Mouse (Mus musculus): Measurements from ENCODE around the gene Ltbp1. TPM values are rescaled to one million over a fixed set of nuclear protein-coding genes. Genes with fewer than 3 reads are reported as not detected.
A peak's percentile ranks its signal among the peaks of the same experiment; 100 is the strongest.

The Ltbp1 gene
- polyA plus RNA-seq, 1 experiment from 2014 or later: 29.8 TPM

DNA sequence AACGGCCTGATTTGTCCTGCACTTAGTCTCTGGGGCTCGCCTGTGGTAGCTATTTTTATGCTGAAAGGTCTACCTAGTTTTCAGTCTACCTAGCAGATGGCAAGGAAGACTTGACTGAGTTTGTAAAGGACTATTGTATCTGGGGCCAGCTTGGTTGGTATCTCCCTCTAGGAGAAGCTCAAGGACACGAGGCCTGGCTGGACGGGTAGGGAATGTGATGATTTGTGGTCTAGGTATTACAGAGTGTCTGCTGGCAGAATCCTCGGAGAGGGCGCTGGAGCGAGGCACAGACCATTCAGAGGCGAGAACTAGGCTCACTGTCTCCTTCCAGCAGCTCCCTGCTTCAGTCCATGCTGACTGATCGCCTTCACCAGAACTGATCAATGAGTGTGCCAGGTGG lies 146.4 kb downstream of the Ltbp1 start:
- Histone ChIP-seq H3K4me2 (ENCODE audit: low read length) (no peak overlapping the region), H3K9me3 (ENCODE audit: control insufficient read depth, low read length) (no peaks in the 10 kb centered on the region), H3K4me3 (ENCODE audit: low read depth, low read length) (no peak overlapping the region), H3K27me3 (replicated peaks; ENCODE audit: control insufficient read depth, insufficient read depth, low read length) (no peaks in the 10 kb centered on the region), H3K36me3 (ENCODE audit: control insufficient read depth, insufficient read depth, low read length) (no peaks in the 10 kb centered on the region), H3K27ac (ENCODE audit: low read depth) (no peak overlapping the region), H3K9ac (ENCODE audit: low read length) (no peak overlapping the region), H3K4me1 (replicated peaks; ENCODE audit: control insufficient read depth, insufficient read depth, low read length) (0 out of 2 replicates have a peak, but pooled peaks cover 8% of the 10 kb centered on the region)
- ATAC-seq (replicated peaks; ENCODE audit: low FRiP score, low TSS enrichment, low read depth) (no peak), DNase-seq (ENCODE audit: low spot score) (peak; percentile 49)
- WGBS: 76% methylated on average over 9 of the region's 9 CpGs

DNA sequence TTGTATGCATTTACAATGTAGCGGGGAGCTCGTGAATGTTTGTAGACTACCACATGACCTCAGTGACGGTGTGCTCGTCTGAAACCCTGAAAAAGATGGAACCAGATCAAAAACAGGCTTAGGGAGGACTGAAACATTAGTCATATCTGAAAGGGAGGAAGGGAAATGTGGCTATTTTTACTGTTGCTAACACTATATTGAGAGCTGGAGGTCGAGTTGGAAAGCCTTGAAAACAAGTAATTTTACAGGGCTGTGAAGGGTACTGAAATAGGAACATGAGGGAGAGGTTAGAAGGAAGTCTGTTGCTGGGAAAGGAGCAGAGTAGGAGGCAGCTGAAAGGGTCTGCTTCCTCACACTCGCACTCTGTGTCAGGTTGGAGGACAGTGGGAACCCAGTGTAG lies 147.7 kb downstream of the Ltbp1 start:
- H3K4me2 ChIP-seq (ENCODE audit: low read length): no peak overlapping the region
- ATAC-seq (replicated peaks; ENCODE audit: low FRiP score, low TSS enrichment, low read depth) (no peak), DNase-seq (ENCODE audit: low spot score) (no peak)
- H3K27me3 ChIP-seq (replicated peaks; ENCODE audit: control insufficient read depth, insufficient read depth, low read length): no peaks in the 10 kb centered on the region
- H3K4me3 ChIP-seq (ENCODE audit: low read depth, low read length): no peak overlapping the region
- H3K4me1 ChIP-seq (replicated peaks; ENCODE audit: control insufficient read depth, insufficient read depth, low read length): 0 out of 2 replicates have a peak, but pooled peaks cover 8% of the 10 kb centered on the region
- no peak overlapping the region for H3K9ac ChIP-seq (ENCODE audit: low read length)
- 61% methylated on average over 6 of the region's 6 CpGs for WGBS
- no peak overlapping the region for H3K27ac ChIP-seq (ENCODE audit: low read depth)
- no peaks in the 10 kb centered on the region for H3K36me3 ChIP-seq (ENCODE audit: control insufficient read depth, insufficient read depth, low read length)
- no peaks in the 10 kb centered on the region for H3K9me3 ChIP-seq (ENCODE audit: control insufficient read depth, low read length)

DNA sequence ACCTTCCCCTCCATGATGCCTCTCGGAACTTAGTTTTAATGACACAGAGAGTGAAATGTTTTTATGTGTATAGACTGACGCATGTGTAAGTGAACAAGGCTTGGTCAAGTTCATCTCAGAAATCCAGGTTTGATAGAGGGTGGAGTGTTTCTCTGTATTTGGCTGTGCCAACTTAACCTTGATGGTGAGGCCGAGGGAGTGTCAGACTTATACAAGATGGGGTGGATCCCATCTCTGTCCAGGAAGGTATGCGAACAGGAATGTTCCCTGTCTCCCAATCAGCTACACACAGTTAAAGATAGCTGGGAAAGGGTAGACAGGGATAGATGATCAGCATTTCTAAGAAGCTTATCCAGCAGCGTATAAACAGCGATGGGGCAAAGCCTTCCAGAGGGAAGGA lies 153.0 kb downstream of the Ltbp1 start:
- Histone ChIP-seq H3K36me3 (ENCODE audit: control insufficient read depth, insufficient read depth, low read length) (no peaks in the 10 kb centered on the region), H3K9me3 (ENCODE audit: control insufficient read depth, low read length) (no peaks in the 10 kb centered on the region), H3K27me3 (replicated peaks; ENCODE audit: control insufficient read depth, insufficient read depth, low read length) (no peaks in the 10 kb centered on the region), H3K4me1 (replicated peaks; ENCODE audit: control insufficient read depth, insufficient read depth, low read length) (0 out of 2 replicates have a peak, but pooled peaks cover 8% of the 10 kb centered on the region), H3K4me3 (ENCODE audit: low read depth, low read length) (no peak overlapping the region), H3K4me2 (ENCODE audit: low read length) (no peak overlapping the region), H3K9ac (ENCODE audit: low read length) (no peak overlapping the region), H3K27ac (ENCODE audit: low read depth) (no peak overlapping the region)
- WGBS: 75% methylated on average over 6 of the region's 6 CpGs
- DNase-seq (ENCODE audit: low spot score): no peak
- ATAC-seq (replicated peaks; ENCODE audit: low FRiP score, low TSS enrichment, low read depth): no peak

DNA sequence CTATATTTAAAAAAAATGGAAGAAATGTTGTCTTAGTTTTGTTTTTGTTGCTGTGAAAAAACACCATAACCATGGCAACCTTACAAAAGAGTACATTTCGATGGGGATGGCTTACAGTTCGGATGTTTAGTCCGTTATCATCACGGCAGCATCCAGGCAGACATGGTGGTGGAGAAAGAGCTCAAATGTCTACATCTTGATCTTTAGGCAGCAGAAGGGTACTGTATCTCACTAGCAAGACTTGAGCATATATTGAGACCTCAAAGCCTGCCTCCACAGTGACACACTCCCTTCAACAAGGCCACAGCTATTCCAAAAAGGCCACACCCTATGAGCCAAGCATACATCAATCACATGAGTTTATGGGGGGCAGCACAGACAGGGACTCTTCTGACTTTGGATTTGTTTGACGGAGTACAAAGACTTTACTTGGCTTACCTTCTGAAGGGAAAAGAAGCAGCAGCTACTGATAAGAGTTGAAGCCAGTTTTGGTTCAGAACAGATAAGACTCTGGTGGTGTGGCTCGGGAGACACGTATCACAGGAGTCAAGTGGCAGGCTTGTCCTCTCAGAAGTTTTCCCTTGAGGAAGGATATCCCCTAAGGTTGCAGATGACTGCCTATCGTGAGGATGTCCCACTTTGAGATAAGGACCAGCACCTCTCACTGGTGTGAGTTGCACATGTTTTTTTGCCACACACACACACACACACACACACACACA lies 153.9 kb downstream of the Ltbp1 start:
- no peaks in the 10 kb centered on the region for H3K27me3 ChIP-seq (replicated peaks; ENCODE audit: control insufficient read depth, insufficient read depth, low read length)
- no peak for DNase-seq (ENCODE audit: low spot score)
- 0 out of 2 replicates have a peak, but pooled peaks cover 8% of the 10 kb centered on the region for H3K4me1 ChIP-seq (replicated peaks; ENCODE audit: control insufficient read depth, insufficient read depth, low read length)
- H3K27ac ChIP-seq (ENCODE audit: low read depth): no peak overlapping the region
- no peaks in the 10 kb centered on the region for H3K9me3 ChIP-seq (ENCODE audit: control insufficient read depth, low read length)
- 91% methylated on average over 8 of the region's 8 CpGs for WGBS
- no peak overlapping the region for H3K4me2 ChIP-seq (ENCODE audit: low read length)
- no peak overlapping the region for H3K4me3 ChIP-seq (ENCODE audit: low read depth, low read length)
- H3K36me3 ChIP-seq (ENCODE audit: control insufficient read depth, insufficient read depth, low read length): no peaks in the 10 kb centered on the region
- no peak overlapping the region for H3K9ac ChIP-seq (ENCODE audit: low read length)
- no peak for ATAC-seq (replicated peaks; ENCODE audit: low FRiP score, low TSS enrichment, low read depth)

DNA sequence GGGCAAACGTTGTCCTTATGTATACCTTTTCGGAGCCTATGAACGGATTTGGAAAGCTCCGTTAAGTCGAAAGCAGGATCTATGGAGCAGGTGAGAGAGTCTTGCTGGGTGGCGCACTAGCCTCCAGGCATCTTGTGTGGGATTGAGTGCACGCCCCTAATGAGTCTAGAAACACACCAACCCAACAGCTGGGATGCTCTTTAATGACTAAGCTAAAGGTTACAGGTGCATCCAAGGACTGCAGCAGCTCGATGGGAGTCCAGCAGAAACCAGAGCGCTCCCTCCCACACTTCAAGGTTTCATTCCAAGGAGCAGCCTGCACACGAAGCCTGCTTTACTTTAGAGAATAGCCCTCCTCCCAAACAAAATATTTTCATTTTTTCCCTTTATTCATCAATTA lies 155.7 kb downstream of the Ltbp1 start:
- ATAC-seq (replicated peaks; ENCODE audit: low FRiP score, low TSS enrichment, low read depth) (no peak), DNase-seq (ENCODE audit: low spot score) (no peak)

DNA sequence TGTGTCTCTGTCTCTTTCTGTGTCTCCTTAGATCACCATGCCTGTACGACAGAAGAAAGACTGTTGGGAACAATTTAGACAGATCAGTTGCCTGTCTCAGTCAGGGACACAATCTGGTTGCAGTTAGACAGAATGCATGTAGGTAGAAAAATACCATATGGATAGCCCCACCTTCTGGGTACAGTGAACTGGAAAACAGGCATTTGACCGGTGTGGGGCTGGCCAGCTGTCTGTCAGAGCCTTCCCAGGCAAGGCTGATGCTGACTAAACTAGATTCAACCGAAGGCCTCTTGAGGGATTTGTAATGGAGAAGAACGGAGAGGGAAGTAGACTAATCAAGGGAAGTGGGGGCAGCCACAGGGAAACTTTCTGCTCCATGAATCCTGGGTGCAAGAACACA lies 156.6 kb downstream of the Ltbp1 start:
- no peaks in the 10 kb centered on the region for H3K9me3 ChIP-seq (ENCODE audit: control insufficient read depth, low read length)
- no peak overlapping the region for H3K4me3 ChIP-seq (ENCODE audit: low read depth, low read length)
- DNase-seq (ENCODE audit: low spot score) (no peak), ATAC-seq (replicated peaks; ENCODE audit: low FRiP score, low TSS enrichment, low read depth) (no peak)
- H3K27me3 ChIP-seq (replicated peaks; ENCODE audit: control insufficient read depth, insufficient read depth, low read length): no peaks in the 10 kb centered on the region
- no peak overlapping the region for H3K4me2 ChIP-seq (ENCODE audit: low read length)
- H3K36me3 ChIP-seq (ENCODE audit: control insufficient read depth, insufficient read depth, low read length): no peaks in the 10 kb centered on the region
- H3K9ac ChIP-seq (ENCODE audit: low read length): no peak overlapping the region
- 72% methylated on average over 4 of the region's 4 CpGs for WGBS
- H3K4me1 ChIP-seq (replicated peaks; ENCODE audit: control insufficient read depth, insufficient read depth, low read length): no peaks in the 10 kb centered on the region
- H3K27ac ChIP-seq (ENCODE audit: low read depth): no peak overlapping the region

More for the DNA sequence above, 155.7 kb downstream of the Ltbp1 start:
- H3K27ac ChIP-seq (ENCODE audit: low read depth): no peak overlapping the region
- 82% methylated on average over 10 of the region's 10 CpGs for WGBS
- no peaks in the 10 kb centered on the region for H3K36me3 ChIP-seq (ENCODE audit: control insufficient read depth, insufficient read depth, low read length)
- no peaks in the 10 kb centered on the region for H3K27me3 ChIP-seq (replicated peaks; ENCODE audit: control insufficient read depth, insufficient read depth, low read length)
- H3K4me3 ChIP-seq (ENCODE audit: low read depth, low read length): no peak overlapping the region
- H3K4me2 ChIP-seq (ENCODE audit: low read length): no peak overlapping the region
- no peaks in the 10 kb centered on the region for H3K9me3 ChIP-seq (ENCODE audit: control insufficient read depth, low read length)
- H3K4me1 ChIP-seq (replicated peaks; ENCODE audit: control insufficient read depth, insufficient read depth, low read length): 0 out of 2 replicates have a peak, but pooled peaks cover 4% of the 10 kb centered on the region
- H3K9ac ChIP-seq (ENCODE audit: low read length): no peak overlapping the region

DNA sequence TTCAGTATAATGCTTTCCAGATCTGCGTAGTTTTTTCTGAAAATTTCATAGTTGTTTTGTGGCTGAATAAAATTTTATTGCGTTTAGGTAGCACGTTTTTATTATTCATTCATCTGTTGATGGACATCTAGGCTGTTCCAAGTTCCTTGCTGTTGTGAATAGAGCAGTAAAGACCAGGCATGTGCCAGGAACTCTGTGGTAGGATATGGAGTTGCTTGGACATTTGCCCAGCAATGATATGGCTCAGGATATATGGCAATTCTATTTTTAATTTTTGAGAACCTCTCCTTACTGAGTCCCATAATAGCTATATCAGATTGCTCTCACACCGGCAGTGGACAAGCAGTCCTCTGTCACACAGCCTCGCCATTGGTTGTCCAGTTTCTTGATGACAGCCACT lies 159.2 kb downstream of the Ltbp1 start:
- H3K9me3 ChIP-seq (ENCODE audit: control insufficient read depth, low read length): no peaks in the 10 kb centered on the region
- WGBS: 87% methylated on average over 5 of the region's 5 CpGs
- H3K9ac ChIP-seq (ENCODE audit: low read length): no peak overlapping the region
- H3K4me1 ChIP-seq (replicated peaks; ENCODE audit: control insufficient read depth, insufficient read depth, low read length): no peaks in the 10 kb centered on the region
- H3K4me2 ChIP-seq (ENCODE audit: low read length): no peak overlapping the region
- DNase-seq (ENCODE audit: low spot score) (no peak), ATAC-seq (replicated peaks; ENCODE audit: low FRiP score, low TSS enrichment, low read depth) (no peak)
- H3K4me3 ChIP-seq (ENCODE audit: low read depth, low read length): no peak overlapping the region
- H3K36me3 ChIP-seq (ENCODE audit: control insufficient read depth, insufficient read depth, low read length): no peaks in the 10 kb centered on the region
- no peak overlapping the region for H3K27ac ChIP-seq (ENCODE audit: low read depth)
- H3K27me3 ChIP-seq (replicated peaks; ENCODE audit: control insufficient read depth, insufficient read depth, low read length): no peaks in the 10 kb centered on the region

DNA sequence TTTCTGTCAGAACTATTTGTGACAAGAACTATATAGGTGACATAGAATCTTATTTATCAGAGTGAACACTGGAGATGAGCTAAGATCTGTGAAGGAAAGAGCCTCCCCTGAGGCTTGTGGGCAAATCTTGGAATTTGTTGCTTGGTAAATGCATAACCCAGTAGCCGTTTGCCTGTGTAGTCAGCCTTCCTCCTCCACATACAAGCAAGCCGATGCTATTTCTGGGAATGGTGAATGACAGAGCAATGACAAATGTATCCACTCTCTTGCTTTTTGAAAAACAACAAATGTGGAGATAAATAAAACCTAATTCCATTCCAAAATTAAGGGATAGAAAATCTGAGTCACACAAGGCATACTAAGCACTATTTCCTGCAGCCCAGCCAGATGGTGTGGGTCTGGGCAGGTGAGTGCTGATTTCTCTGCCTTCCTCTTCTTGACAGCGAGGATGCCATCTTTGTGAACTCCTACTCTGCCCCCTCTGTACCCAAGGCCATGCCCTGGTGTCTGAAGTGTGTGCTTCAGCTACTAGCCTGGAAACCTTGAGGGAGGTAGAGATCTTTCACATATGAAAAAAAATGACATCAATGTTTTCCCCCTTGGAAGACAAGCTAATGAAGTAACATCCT lies 163.3 kb downstream of the Ltbp1 start:
- Histone ChIP-seq H3K9ac (ENCODE audit: low read length) (no peak overlapping the region), H3K27ac (ENCODE audit: low read depth) (no peak overlapping the region), H3K4me1 (replicated peaks; ENCODE audit: control insufficient read depth, insufficient read depth, low read length) (no peaks in the 10 kb centered on the region), H3K27me3 (replicated peaks; ENCODE audit: control insufficient read depth, insufficient read depth, low read length) (no peaks in the 10 kb centered on the region), H3K9me3 (ENCODE audit: control insufficient read depth, low read length) (no peaks in the 10 kb centered on the region), H3K4me3 (ENCODE audit: low read depth, low read length) (no peak overlapping the region), H3K36me3 (ENCODE audit: control insufficient read depth, insufficient read depth, low read length) (no peaks in the 10 kb centered on the region), H3K4me2 (ENCODE audit: low read length) (no peak overlapping the region)
- WGBS: 86% methylated on average over 3 of the region's 3 CpGs
- ATAC-seq (replicated peaks; ENCODE audit: low FRiP score, low TSS enrichment, low read depth) (no peak), DNase-seq (ENCODE audit: low spot score) (peak; percentile 7)

DNA sequence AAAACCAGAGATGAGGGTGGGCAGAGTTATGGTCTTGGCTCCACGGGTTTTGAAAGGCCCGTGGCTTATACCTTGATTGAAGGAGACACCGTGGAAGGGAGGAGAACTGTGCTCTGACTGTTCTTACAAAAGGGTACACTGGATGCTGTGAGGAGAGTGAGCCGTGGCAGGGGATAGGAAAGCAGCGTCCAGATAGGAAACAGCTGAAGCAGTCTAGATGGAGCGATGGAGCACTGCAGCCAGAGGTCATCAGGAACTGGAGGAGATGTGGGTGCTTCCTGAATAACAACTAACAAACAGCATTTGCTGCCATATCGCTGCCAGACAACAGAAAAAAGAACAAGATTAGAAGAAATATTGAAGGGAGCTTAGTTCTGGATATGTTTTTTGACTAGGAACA lies 166.3 kb downstream of the Ltbp1 start:
- Histone ChIP-seq H3K9me3 (ENCODE audit: control insufficient read depth, low read length) (no peaks in the 10 kb centered on the region), H3K4me1 (replicated peaks; ENCODE audit: control insufficient read depth, insufficient read depth, low read length) (no peaks in the 10 kb centered on the region; the same call in 1 of the 2 replicates), H3K27me3 (replicated peaks; ENCODE audit: control insufficient read depth, insufficient read depth, low read length) (no peaks in the 10 kb centered on the region), H3K4me3 (ENCODE audit: low read depth, low read length) (no peak overlapping the region), H3K9ac (ENCODE audit: low read length) (no peak overlapping the region), H3K27ac (ENCODE audit: low read depth) (no peak overlapping the region), H3K36me3 (ENCODE audit: control insufficient read depth, insufficient read depth, low read length) (no peaks in the 10 kb centered on the region), H3K4me2 (ENCODE audit: low read length) (no peak overlapping the region)
- no peak for ATAC-seq (replicated peaks; ENCODE audit: low FRiP score, low TSS enrichment, low read depth)
- no peak for DNase-seq (ENCODE audit: low spot score)
- 91% methylated on average over 7 of the region's 7 CpGs for WGBS

Data from intestine, embryonic 14.5 days (tissue).